Mouse (Mus musculus): ENCODE data around the gene Hnf4a. TPM values are rescaled to one million over a fixed set of nuclear protein-coding genes. Genes with fewer than 3 reads are reported as not detected.

Gene Hnf4a
- total and polyA plus RNA-seq, 3 experiments, result not detected

GRCm38 (mm10) chr2:163469711-163470110 lies 36.9 kb upstream of the Hnf4a start:
- H3K27ac ChIP-seq (ENCODE audit: insufficient read depth, low read depth), result no peak overlapping the region
- in situ Hi-C loops (cut with MboI; ENCODE audit: low pct_ligation_motif_present, low pct_unique_long_range_greater_than_20kb, low sequenced_read_pairs) (no loop called here), dilution Hi-C loops (cut with MboI; ENCODE audit: extremely low pct_ligation_motif_present, extremely low pct_unique_long_range_greater_than_20kb, low sequenced_read_pairs) (no loop called here)
- H3K9me3 ChIP-seq (replicated peaks; ENCODE audit: low read length), result no peaks in the 10 kb centered on the region
- H3K27me3 ChIP-seq (replicated peaks), result peaks cover 9% of the 10 kb centered on the region
- H3K9ac ChIP-seq (ENCODE audit: insufficient read depth, low read depth), result no peak overlapping the region
- H3K79me2 ChIP-seq (replicated peaks; ENCODE audit: control insufficient read depth, extremely low read depth, insufficient read depth, poor library complexity, severe bottlenecking), result no peaks in the 10 kb centered on the region
- H3K4me2 ChIP-seq (ENCODE audit: insufficient read depth, low read depth, poor library complexity, severe bottlenecking), result no peak overlapping the region
- H3K4me1 ChIP-seq (ENCODE audit: control insufficient read depth in 1 of 2, insufficient read depth in 2 of 2), result peaks cover 0 to 14% of the 10 kb centered on the region in 2 experiments; a peak in 3 of 4 replicates
- H3K36me3 ChIP-seq (replicated peaks in 1 of 2; ENCODE audit: control insufficient read depth in 1 of 2, insufficient read depth in 1 of 2, low read length in 1 of 2), result peaks cover 10 to 46% of the 10 kb centered on the region in 2 experiments
- TF ChIP-seq SMC3 (IDR thresholded peaks at IDR 0.05; ENCODE audit: low read depth, low read length) (no peak), IRF4 (IDR thresholded peaks at IDR 0.05; ENCODE audit: low read depth, low read length) (no peak), ZKSCAN1 (IDR thresholded peaks at IDR 0.05; ENCODE audit: borderline replicate concordance, low read depth, low read length) (no peak), KAT2A (IDR thresholded peaks at IDR 0.05; ENCODE audit: insufficient replicate concordance, low read length) (no peak), MYC (IDR thresholded peaks at IDR 0.05; ENCODE audit: low read depth, low read length) (no peak), MXI1 (IDR thresholded peaks at IDR 0.05; ENCODE audit: low read depth, low read length) (no peak), MAFK (IDR thresholded peaks at IDR 0.05; ENCODE audit: insufficient replicate concordance, low read length) (no peak), SIN3A (IDR thresholded peaks at IDR 0.05; ENCODE audit: low read length) (no peak), MEF2A (IDR thresholded peaks at IDR 0.05; ENCODE audit: borderline replicate concordance, low read depth, low read length) (no peak), PAX5 (IDR thresholded peaks at IDR 0.05; ENCODE audit: low read length) (no peak)
- H3K4me3 ChIP-seq (replicated peaks in 1 of 3; ENCODE audit: low read depth in 2 of 3, low read length in 2 of 3, poor library complexity in 1 of 3), result no peak overlapping the region
- no peak for DNase-seq (ENCODE audit: extremely low read depth)

- dilution Hi-C loops (cut with MboI; ENCODE audit: extremely low pct_ligation_motif_present, extremely low pct_unique_long_range_greater_than_20kb, low sequenced_read_pairs), result no loop called here
- peak overlapping the region; percentile 60 for H3K4me2 ChIP-seq (ENCODE audit: insufficient read depth, low read depth, poor library complexity, severe bottlenecking)
- H3K27ac ChIP-seq (ENCODE audit: insufficient read depth, low read depth), result no peak overlapping the region
- H3K4me1 ChIP-seq (ENCODE audit: control insufficient read depth in 1 of 2, insufficient read depth in 2 of 2), result peaks cover 0 to 14% of the 10 kb centered on the region in 2 experiments; a peak in 3 of 4 replicates
- no peak for DNase-seq (ENCODE audit: extremely low read depth)
- peaks cover 19% of the 10 kb centered on the region for H3K27me3 ChIP-seq (replicated peaks)
- peak overlapping the region in 1 of 3 experiments; percentile 94 for H3K4me3 ChIP-seq (replicated peaks in 1 of 3; ENCODE audit: low read depth in 2 of 3, low read length in 2 of 3, poor library complexity in 1 of 3)
- in situ Hi-C loops (cut with MboI; ENCODE audit: low pct_ligation_motif_present, low pct_unique_long_range_greater_than_20kb, low sequenced_read_pairs), result no loop called here
- no peaks in the 10 kb centered on the region for H3K79me2 ChIP-seq (replicated peaks; ENCODE audit: control insufficient read depth, extremely low read depth, insufficient read depth, poor library complexity, severe bottlenecking)
- no peak overlapping the region; the same call in 1 of the 2 replicates for H3K9ac ChIP-seq (ENCODE audit: insufficient read depth, low read depth)
- peaks cover 10 to 40% of the 10 kb centered on the region in 2 experiments for H3K36me3 ChIP-seq (replicated peaks in 1 of 2; ENCODE audit: control insufficient read depth in 1 of 2, insufficient read depth in 1 of 2, low read length in 1 of 2)
- TF ChIP-seq MAX (IDR thresholded peaks at IDR 0.05; ENCODE audit: low read length) (no peak), ZKSCAN1 (IDR thresholded peaks at IDR 0.05; ENCODE audit: borderline replicate concordance, low read depth, low read length) (no peak), ELF1 (IDR thresholded peaks at IDR 0.05; ENCODE audit: low read depth, low read length) (no peak), POLR2AphosphoS2 (IDR thresholded peaks at IDR 0.05; ENCODE audit: low read depth, low read length) (no peak), PAX5 (IDR thresholded peaks at IDR 0.05; ENCODE audit: low read length) (no peak)
- no peaks in the 10 kb centered on the region for H3K9me3 ChIP-seq (replicated peaks; ENCODE audit: low read length)
These were observed 35.5 kb upstream of the Hnf4a start for GRCm38 (mm10) chr2:163471136-163471535.
